Mouse (Mus musculus) liver, adult 2 months (tissue): ENCODE results near the gene Ryk.

ENCODE experiments used
- CTCF ChIP-seq: fragments of 200-500 bp; IDR thresholded peaks from 2 replicates; pipeline ENCODE4 v1.5.1; 2011; ENCODE audit warnings: low read depth, low read length, control low read depth
- POLR2A ChIP-seq: fragments of 200-500 bp; IDR thresholded peaks from 2 replicates; pipeline ENCODE4 v1.6.1; 2011; ENCODE audit warnings: low read length, control low read depth; ENCODE audit not compliant: insufficient read depth; ENCODE audit errors: extremely low read depth

- TF ChIP-seq CTCF (no peak), POLR2A (no peak)
Observed at GRCm38 (mm10) chr9:102955866-102956265, 121.1 kb downstream of the Ryk start.
